Mouse (Mus musculus) cortical plate, adult 2 months (tissue): ENCODE results near the gene Rab32. TPM values are rescaled to one million over a fixed set of nuclear protein-coding genes. Genes with fewer than 3 reads are reported as not detected.

Experiments used
- H3K27ac ChIP-seq: fragments of 200-500 bp; 2 replicates; pipeline ENCODE4 v1.5.1; 2012; ENCODE audit warnings: low read length, control low read depth, inconsistent platforms; ENCODE audit not compliant: insufficient read depth
- H3K4me1 ChIP-seq: fragments of 200-500 bp; 2 replicates; pipeline ENCODE4 v1.6.1; 2011; ENCODE audit warnings: low read length; ENCODE audit not compliant: control insufficient read depth, insufficient read depth
- H3K4me3 ChIP-seq: fragments of 200-500 bp; 2 replicates; pipeline ENCODE4 v1.5.1; 2011; ENCODE audit warnings: mild to moderate bottlenecking, low read length, control low read depth; ENCODE audit not compliant: insufficient read depth
- CTCF ChIP-seq: fragments of 200-500 bp; IDR thresholded peaks from 2 replicates; pipeline ENCODE4 v1.5.1; 2011; ENCODE audit warnings: mild to moderate bottlenecking, control low read depth, low read length; ENCODE audit not compliant: insufficient read depth; ENCODE audit errors: extremely low read depth
- POLR2A ChIP-seq: fragments of 200-500 bp; IDR thresholded peaks from 2 replicates; pipeline ENCODE4 v1.6.1; 2011; ENCODE audit warnings: mild to moderate bottlenecking, low read length, control low read depth; ENCODE audit not compliant: insufficient read depth; ENCODE audit errors: extremely low read depth
- polyA plus RNA-seq: library from polyadenylated mRNA; depleted of rRNA; stranded (reverse); fragments of >200 nt; gene quantifications from 2 replicates; pipeline ENCODE4 v1.2.3, GENCODE M21; 2012; rRNA removed

The Rab32 gene
- polyA plus RNA-seq, 1 experiment, result 1.9 TPM

DNA sequence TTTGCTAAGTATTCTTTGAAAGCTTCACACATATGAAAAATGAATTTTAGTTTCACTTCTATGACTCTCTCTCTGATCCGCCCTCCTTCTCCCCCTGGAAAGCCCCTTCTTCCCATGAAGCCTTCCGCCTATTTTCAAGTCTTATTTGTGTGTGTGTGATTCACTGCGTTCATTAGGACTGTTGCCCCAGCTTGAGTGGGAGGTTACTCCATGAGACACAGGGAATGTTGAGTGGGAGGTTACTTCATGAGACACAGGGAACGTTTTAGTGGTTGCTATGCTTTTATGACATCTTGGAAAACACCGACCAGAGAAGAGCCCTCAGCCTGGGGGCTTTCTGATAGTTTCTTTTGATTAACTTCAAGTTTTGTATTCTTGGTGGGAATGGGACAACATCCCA lies 11.4 kb downstream of the Rab32 start:
- TF ChIP-seq POLR2A, result no peak
- no peak for TF ChIP-seq CTCF
- peaks cover 2% of the 10 kb centered on the region for H3K4me1 ChIP-seq
- no peak overlapping the region for H3K27ac ChIP-seq
- H3K4me3 ChIP-seq, result no peak overlapping the region

DNA sequence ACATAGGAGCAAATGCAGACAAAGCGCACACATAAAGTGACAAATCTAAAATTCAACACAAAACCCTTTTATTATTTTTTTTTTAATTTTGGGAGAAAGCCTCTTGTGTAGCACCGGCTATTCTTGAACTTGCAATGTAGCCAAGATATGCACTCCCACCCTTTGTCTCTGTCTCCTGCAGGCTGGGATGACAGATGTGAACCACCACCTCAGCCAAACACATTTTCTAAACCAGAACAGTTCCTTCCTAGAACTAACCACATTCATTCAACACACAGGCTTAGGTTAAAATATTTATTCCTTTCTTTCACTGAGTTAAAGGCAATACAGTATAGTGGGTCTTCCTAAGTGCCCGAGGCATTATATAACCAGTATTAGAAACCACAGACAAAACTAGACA lies 13.1 kb downstream of the Rab32 start:
- TF ChIP-seq CTCF (no peak), POLR2A (no peak)
- H3K4me3 ChIP-seq, result no peak overlapping the region
- H3K4me1 ChIP-seq, result peaks cover 2% of the 10 kb centered on the region
- no peak overlapping the region for H3K27ac ChIP-seq

Other genes starting within 250 kb of the Rab32 start
- gene Adgb, start 85.9 kb downstream of the Rab32 start, polyA plus RNA-seq, result 0.19 and 0.46 TPM in 2 replicates
- not detected in 2 replicates for gene Gm10944, start 123.1 kb upstream of the Rab32 start, polyA plus RNA-seq